Mouse (Mus musculus): ENCODE results near the gene Nt5c. TPM values are rescaled to one million over a fixed set of nuclear protein-coding genes. Genes with fewer than 3 reads are reported as not detected.
"Not testable (repeated sequence)": the region's sequence is repeated elsewhere in the genome, so short reads cannot be mapped to it uniquely, and the experiment has no call there.

Gene Nt5c
- total and polyA plus RNA-seq, 3 experiments, result 99.3 to 102 TPM; not detected in 1

DNA sequence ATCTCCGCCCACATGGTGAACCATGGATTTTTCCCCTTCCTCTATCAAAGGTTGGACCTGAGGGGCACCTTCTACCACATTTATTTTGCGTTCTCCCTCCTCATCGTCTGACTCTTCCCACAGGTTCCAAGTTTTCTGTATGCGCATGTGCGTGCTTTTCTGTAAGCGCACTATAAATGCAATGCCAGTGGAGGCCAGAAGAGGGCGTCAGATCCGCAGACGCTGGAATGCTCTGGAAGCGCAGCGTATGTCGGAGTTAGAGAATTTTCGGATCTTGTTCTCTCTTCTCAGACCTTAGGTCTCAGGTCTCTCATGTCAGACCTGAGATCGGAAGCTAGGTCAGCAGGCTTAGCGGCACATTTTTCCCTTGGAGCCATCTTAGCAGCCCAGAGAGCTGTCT lies 36.0 kb downstream of the Nt5c start:
- Histone ChIP-seq H3K9ac (ENCODE audit: control insufficient read depth, low read depth, low read length, poor library complexity, severe bottlenecking) (no peak overlapping the region), H3K27me3 (ENCODE audit: control insufficient read depth in 1 of 2, insufficient read depth in 2 of 2, low read length in 2 of 2) (no peaks in the 10 kb centered on the region), H3K36me3 (ENCODE audit: control insufficient read depth in 1 of 2, insufficient read depth in 2 of 2, low read length in 2 of 2) (peaks cover 0 to 3% of the 10 kb centered on the region in 2 experiments; a peak in 1 of 4 replicates), H3K27ac (ENCODE audit: control insufficient read depth, low read depth, low read length) (no peak overlapping the region), H3K4me1 (ENCODE audit: control insufficient read depth in 1 of 2, insufficient read depth in 2 of 2, low read length in 2 of 2) (peaks cover 3 to 20% of the 10 kb centered on the region in 2 experiments), H3K79me2 (ENCODE audit: control insufficient read depth, insufficient read depth, low read length, poor library complexity) (no peaks in the 10 kb centered on the region), H3K4me3 (ENCODE audit: control insufficient read depth in 1 of 2, insufficient read depth in 1 of 2, low read depth in 2 of 2, low read length in 2 of 2) (no peak overlapping the region), H3K9me3 (replicated peaks; ENCODE audit: insufficient read depth, low read length) (no peaks in the 10 kb centered on the region)
- TF ChIP-seq MAX (IDR thresholded peaks at IDR 0.05; ENCODE audit: low read length), result no peak
- TF ChIP-seq SIN3A (IDR thresholded peaks at IDR 0.05; ENCODE audit: low read length), result no peak
- TF ChIP-seq POLR2AphosphoS5 (IDR thresholded peaks at IDR 0.05; ENCODE audit: borderline replicate concordance, low read depth, low read length), result no peak
- no peak for TF ChIP-seq E2F4 (IDR thresholded peaks at IDR 0.05; ENCODE audit: borderline replicate concordance, low read depth, low read length)
- peak; percentile 15; the same call in 1 of the 2 replicates for TF ChIP-seq SMC3 (IDR thresholded peaks at IDR 0.05; ENCODE audit: low read depth, low read length)
- TF ChIP-seq USF2 (IDR thresholded peaks at IDR 0.05; ENCODE audit: borderline replicate concordance in 1 of 2, insufficient read depth in 1 of 2, low read depth in 1 of 2, low read length in 2 of 2), result no peak
- peak; percentile 27 to 32 (median 31); a peak in 4 of 6 replicates for TF ChIP-seq CTCF (IDR thresholded peaks at IDR 0.05 in 2 of 3, conservative IDR thresholded peaks at IDR 0.05 in 1 of 3; ENCODE audit: control insufficient read depth in 1 of 3, insufficient read depth in 1 of 3, low read depth in 2 of 3, low read length in 3 of 3, poor library complexity in 1 of 3, severe bottlenecking in 1 of 3)
- no peak for TF ChIP-seq JUND (IDR thresholded peaks at IDR 0.05; ENCODE audit: low read depth, low read length)
- no peak for TF ChIP-seq TAL1 (IDR thresholded peaks at IDR 0.05; ENCODE audit: low read length)
- DNase-seq (ENCODE audit: low read depth, low spot score), result no peak

DNA sequence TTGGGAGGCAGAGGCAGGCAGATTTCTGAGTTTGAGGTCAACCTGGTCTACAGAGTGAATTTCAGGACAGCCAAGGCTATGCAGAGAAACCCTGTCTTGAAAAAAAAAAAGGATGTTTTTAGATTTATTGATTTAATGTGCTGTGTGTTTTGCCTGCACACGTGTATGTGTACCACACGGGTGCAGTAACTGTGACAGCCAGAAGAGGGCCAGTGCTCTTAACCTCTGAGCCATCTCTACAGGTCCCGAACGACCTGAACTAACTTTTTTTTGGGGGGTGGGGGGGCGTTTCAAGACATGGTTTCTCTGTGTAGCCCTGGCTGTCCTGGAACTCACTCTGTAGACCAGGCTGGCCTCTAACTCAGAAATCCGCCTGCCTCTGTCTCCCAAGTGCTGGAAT lies 36.8 kb downstream of the Nt5c start:
- not testable (repeated sequence) for H3K27me3 ChIP-seq (ENCODE audit: control insufficient read depth in 1 of 2, insufficient read depth in 2 of 2, low read length in 2 of 2); H3K9ac ChIP-seq (ENCODE audit: control insufficient read depth, low read depth, low read length, poor library complexity, severe bottlenecking); H3K79me2 ChIP-seq (ENCODE audit: control insufficient read depth, insufficient read depth, low read length, poor library complexity); H3K27ac ChIP-seq (ENCODE audit: control insufficient read depth, low read depth, low read length); H3K36me3 ChIP-seq (ENCODE audit: control insufficient read depth in 1 of 2, insufficient read depth in 2 of 2, low read length in 2 of 2); H3K9me3 ChIP-seq (replicated peaks; ENCODE audit: insufficient read depth, low read length); H3K4me3 ChIP-seq (ENCODE audit: control insufficient read depth in 1 of 2, insufficient read depth in 1 of 2, low read depth in 2 of 2, low read length in 2 of 2)
- peak in 2 of 3 experiments; percentile 40 to 48; a peak in 5 of 6 replicates for TF ChIP-seq CTCF (IDR thresholded peaks at IDR 0.05 in 2 of 3, conservative IDR thresholded peaks at IDR 0.05 in 1 of 3; ENCODE audit: control insufficient read depth in 1 of 3, insufficient read depth in 1 of 3, low read depth in 2 of 3, low read length in 3 of 3, poor library complexity in 1 of 3, severe bottlenecking in 1 of 3)
- H3K4me1 ChIP-seq (ENCODE audit: control insufficient read depth in 1 of 2, insufficient read depth in 2 of 2, low read length in 2 of 2), result peaks cover 3 to 20% of the 10 kb centered on the region in 2 experiments
- peak; percentile 46 for DNase-seq (ENCODE audit: low read depth, low spot score)

DNA sequence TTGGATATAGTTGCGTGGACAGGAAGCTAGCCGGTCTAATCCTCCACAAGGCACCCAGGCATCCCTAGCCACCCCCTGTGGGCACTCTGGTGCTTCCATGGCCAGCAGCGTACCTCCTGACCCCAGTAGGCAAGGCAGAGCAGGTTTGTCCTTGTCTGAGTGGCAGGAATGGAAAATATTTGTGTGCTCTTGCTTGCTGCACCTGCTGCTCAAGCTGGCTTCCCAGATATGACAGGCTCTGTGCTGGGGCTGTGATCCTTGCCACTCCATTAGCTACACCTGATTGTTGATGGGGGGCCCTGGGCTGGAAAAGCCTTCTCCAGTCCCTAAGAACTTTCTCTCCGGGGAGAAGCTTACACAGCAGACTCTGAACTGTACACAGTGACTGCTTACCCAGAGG lies 38.4 kb downstream of the Nt5c start:
- Histone ChIP-seq H3K36me3 (ENCODE audit: control insufficient read depth in 1 of 2, insufficient read depth in 2 of 2, low read length in 2 of 2) (peaks cover 0 to 3% of the 10 kb centered on the region in 2 experiments; a peak in 1 of 4 replicates), H3K79me2 (ENCODE audit: control insufficient read depth, insufficient read depth, low read length, poor library complexity) (no peaks in the 10 kb centered on the region), H3K27me3 (ENCODE audit: control insufficient read depth in 1 of 2, insufficient read depth in 2 of 2, low read length in 2 of 2) (no peaks in the 10 kb centered on the region), H3K9me3 (replicated peaks; ENCODE audit: insufficient read depth, low read length) (no peaks in the 10 kb centered on the region), H3K9ac (ENCODE audit: control insufficient read depth, low read depth, low read length, poor library complexity, severe bottlenecking) (no peak overlapping the region), H3K27ac (ENCODE audit: control insufficient read depth, low read depth, low read length) (no peak overlapping the region), H3K4me3 (ENCODE audit: control insufficient read depth in 1 of 2, insufficient read depth in 1 of 2, low read depth in 2 of 2, low read length in 2 of 2) (no peak overlapping the region), H3K4me1 (ENCODE audit: control insufficient read depth in 1 of 2, insufficient read depth in 2 of 2, low read length in 2 of 2) (peaks cover 3 to 20% of the 10 kb centered on the region in 2 experiments)
- TF ChIP-seq ZC3H11A (IDR thresholded peaks at IDR 0.05; ENCODE audit: low read depth, low read length) (no peak), SIN3A (IDR thresholded peaks at IDR 0.05; ENCODE audit: low read length) (no peak), ETS1 (IDR thresholded peaks at IDR 0.05; ENCODE audit: low read depth, low read length) (no peak), TAL1 (IDR thresholded peaks at IDR 0.05; ENCODE audit: low read length) (no peak), ELF1 (IDR thresholded peaks at IDR 0.05; ENCODE audit: low read depth, low read length) (no peak), CHD2 (IDR thresholded peaks at IDR 0.05; ENCODE audit: low read length) (no peak), ZNF384 (IDR thresholded peaks at IDR 0.05; ENCODE audit: low read depth, low read length) (no peak), EP300 (IDR thresholded peaks at IDR 0.05; ENCODE audit: low read depth in 1 of 2, low read length in 2 of 2) (no peak), USF2 (IDR thresholded peaks at IDR 0.05; ENCODE audit: borderline replicate concordance in 1 of 2, insufficient read depth in 1 of 2, low read depth in 1 of 2, low read length in 2 of 2) (no peak), SMC3 (IDR thresholded peaks at IDR 0.05; ENCODE audit: low read depth, low read length) (no peak), RAD21 (IDR thresholded peaks at IDR 0.05; ENCODE audit: low read depth, low read length) (no peak), MAZ (IDR thresholded peaks at IDR 0.05; ENCODE audit: low read depth, low read length) (no peak), GABPA (IDR thresholded peaks at IDR 0.05; ENCODE audit: low read depth, low read length) (no peak), MEF2A (IDR thresholded peaks at IDR 0.05; ENCODE audit: extremely low read depth, insufficient replicate concordance, low read depth, low read length, poor library complexity, severe bottlenecking) (no peak), JUND (IDR thresholded peaks at IDR 0.05; ENCODE audit: low read depth, low read length) (no peak)
- DNase-seq (ENCODE audit: low read depth, low spot score), result no peak

All from MEL (cell line).